Mouse (Mus musculus): ENCODE results near the gene C1rl. TPM values are rescaled to one million over a fixed set of nuclear protein-coding genes. Genes with fewer than 3 reads are reported as not detected.

The C1rl gene
- total RNA-seq (2021), result under 1 TPM; 0.50 to 0.57 TPM
- long read RNA-seq, experiment 1, result 0 reads
- long read RNA-seq, experiment 2, partial matches to known transcripts, result 0 of 2 reads
- long read RNA-seq, experiment 2, other reads (novel, unspliced or antisense), result 0 of 2 reads

GRCm38 (mm10) chr6:124492842-124493561, at the start of gene C1rl:
TSS of gene C1rl (plus strand) at chr6:124493113.
- DNase-seq (ENCODE audit: low spot score), result peak; percentile 88

GRCm38 (mm10) chr6:124443338-124443737, 49.6 kb upstream of the C1rl start:
- no peak for DNase-seq (ENCODE audit: low spot score)

GRCm38 (mm10) chr6:124446024-124446423, 46.9 kb upstream of the C1rl start:
- no peak for DNase-seq (ENCODE audit: low spot score)

GRCm38 (mm10) chr6:124446459-124446858, 46.5 kb upstream of the C1rl start:
- no peak for DNase-seq (ENCODE audit: low spot score)

- no peak for DNase-seq (ENCODE audit: low spot score)
These were observed 45.6 kb upstream of the C1rl start for GRCm38 (mm10) chr6:124447356-124447755.

- DNase-seq (ENCODE audit: low spot score), result no peak
These were observed 44.6 kb upstream of the C1rl start for GRCm38 (mm10) chr6:124448186-124448852.

GRCm38 (mm10) chr6:124448959-124449667, 43.8 kb upstream of the C1rl start:
- no peak for DNase-seq (ENCODE audit: low spot score)

- no peak for DNase-seq (ENCODE audit: low spot score)
These were observed 43.1 kb upstream of the C1rl start for GRCm38 (mm10) chr6:124449668-124450383.

- no peak for DNase-seq (ENCODE audit: low spot score)
These were observed 40.9 kb upstream of the C1rl start for GRCm38 (mm10) chr6:124451995-124452394.

GRCm38 (mm10) chr6:124453756-124454155, 39.2 kb upstream of the C1rl start:
- no peak for DNase-seq (ENCODE audit: low spot score)

- DNase-seq (ENCODE audit: low spot score), result no peak
These were observed 36.7 kb upstream of the C1rl start for GRCm38 (mm10) chr6:124456243-124456642.

GRCm38 (mm10) chr6:124457827-124458226, 35.1 kb upstream of the C1rl start:
- DNase-seq (ENCODE audit: low spot score), result no peak

GRCm38 (mm10) chr6:124458505-124458904, 34.4 kb upstream of the C1rl start:
- no peak for DNase-seq (ENCODE audit: low spot score)

- DNase-seq (ENCODE audit: low spot score), result no peak
These were observed 33.5 kb upstream of the C1rl start for GRCm38 (mm10) chr6:124459388-124459787.

GRCm38 (mm10) chr6:124463881-124464291, 29.0 kb upstream of the C1rl start:
- DNase-seq (ENCODE audit: low spot score), result no peak

GRCm38 (mm10) chr6:124464305-124465271, 28.3 kb upstream of the C1rl start, which contains the start of gene Clstn3:
TSS of gene Clstn3 (minus strand) at chr6:124464794.
- DNase-seq (ENCODE audit: low spot score), result peak; percentile 55

- no peak for DNase-seq (ENCODE audit: low spot score)
These were observed 27.6 kb upstream of the C1rl start for GRCm38 (mm10) chr6:124465299-124465698.

- DNase-seq (ENCODE audit: low spot score), result no peak
These were observed 27.2 kb upstream of the C1rl start for GRCm38 (mm10) chr6:124465729-124466128.

- no peak for DNase-seq (ENCODE audit: low spot score)
These were observed 21.8 kb upstream of the C1rl start for GRCm38 (mm10) chr6:124471121-124471520.
